Mouse (Mus musculus) kidney, postnatal 25 days (tissue): ENCODE results near the gene Lnx1.

Experiments used
- DNase-seq, 2 experiments: peaks; one replicate each; pipeline ENCODE4 v3.0.0; 2021; ENCODE audit warnings: mixed read lengths in 2 of 2

Lnx1 gene

DNA sequence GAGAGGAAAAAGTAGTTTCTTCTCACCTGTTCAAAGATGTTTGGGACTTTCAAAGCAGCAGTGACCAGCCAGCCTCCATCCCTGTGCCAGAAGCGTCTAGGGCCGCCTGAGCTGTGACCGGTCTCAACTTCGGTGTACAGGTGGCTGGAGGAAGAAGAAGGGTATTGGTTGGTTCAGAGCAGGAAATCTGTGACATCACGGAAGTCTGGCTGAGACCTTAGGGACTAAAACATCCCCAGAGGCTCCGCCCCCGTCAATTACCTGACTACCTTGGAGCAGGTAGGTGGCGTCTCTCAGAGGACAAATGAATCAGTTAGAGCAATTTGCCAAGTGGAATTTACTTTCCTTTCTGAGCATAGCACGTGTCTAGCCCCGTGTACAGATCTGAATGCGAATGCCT, at the start of gene Lnx1:
Lnx1 (minus strand) TSS at position 147 of the 400 bp plus-strand sequence.
- DNase-seq: peak; percentile 79 to 92

DNA sequence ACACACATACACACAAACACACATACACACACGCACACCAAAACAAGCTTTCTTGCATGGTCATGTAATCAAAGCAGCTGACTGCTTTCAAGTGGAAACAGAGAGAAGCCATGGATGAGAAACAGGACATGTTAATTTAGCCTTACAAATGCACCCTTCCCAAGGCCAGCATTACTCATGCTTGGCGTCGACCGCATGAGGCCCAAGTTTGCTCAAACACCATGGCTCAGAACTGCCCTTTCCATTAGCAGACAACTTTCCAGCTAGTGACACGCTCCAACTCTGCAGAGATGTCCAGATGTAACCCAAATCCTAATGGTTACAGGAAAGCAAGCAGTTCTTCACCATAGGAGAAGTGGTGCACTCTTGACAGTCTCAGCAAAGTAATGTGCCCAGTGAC, 47.8 kb upstream of the Lnx1 start:
- no peak for DNase-seq

DNA sequence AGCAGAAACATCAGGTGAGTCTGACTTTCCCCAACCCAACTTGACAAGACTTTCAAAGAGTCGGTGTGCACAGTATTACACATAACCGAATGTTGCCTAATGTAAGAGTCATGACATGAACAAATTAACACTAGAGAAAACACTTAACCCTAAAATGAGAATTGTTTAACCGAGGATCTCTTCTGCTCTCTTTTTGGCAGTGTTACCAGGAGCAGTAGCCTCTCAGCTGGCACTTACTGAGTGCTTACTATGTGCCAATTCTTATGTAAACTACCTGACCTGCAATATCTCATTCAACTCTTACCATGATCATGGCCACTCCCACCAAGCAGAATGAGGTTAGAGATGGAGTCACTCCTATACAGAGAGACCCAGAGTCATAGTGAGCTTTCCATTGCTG, 44.8 kb upstream of the Lnx1 start:
- DNase-seq: no peak

DNA sequence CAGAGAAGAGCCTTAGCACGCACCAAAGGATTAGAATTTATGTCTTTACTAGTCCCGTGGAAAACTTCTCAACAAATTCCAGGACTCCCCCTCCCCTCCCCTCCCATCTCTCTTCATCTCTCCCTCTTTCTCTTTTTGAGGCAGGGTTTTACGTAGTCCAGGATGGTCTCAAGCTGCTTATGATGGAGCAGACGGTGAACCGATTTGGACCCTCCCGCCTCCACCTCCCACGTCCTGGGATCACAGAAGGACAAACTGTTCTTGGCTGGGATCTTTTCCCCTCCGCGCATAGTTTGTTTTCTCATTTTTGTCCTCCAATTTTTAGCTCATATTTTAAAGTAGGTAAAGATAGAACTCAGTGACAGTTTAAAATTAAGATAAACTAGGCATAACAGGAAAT, 38.2 kb upstream of the Lnx1 start:
- no peak for DNase-seq

DNA sequence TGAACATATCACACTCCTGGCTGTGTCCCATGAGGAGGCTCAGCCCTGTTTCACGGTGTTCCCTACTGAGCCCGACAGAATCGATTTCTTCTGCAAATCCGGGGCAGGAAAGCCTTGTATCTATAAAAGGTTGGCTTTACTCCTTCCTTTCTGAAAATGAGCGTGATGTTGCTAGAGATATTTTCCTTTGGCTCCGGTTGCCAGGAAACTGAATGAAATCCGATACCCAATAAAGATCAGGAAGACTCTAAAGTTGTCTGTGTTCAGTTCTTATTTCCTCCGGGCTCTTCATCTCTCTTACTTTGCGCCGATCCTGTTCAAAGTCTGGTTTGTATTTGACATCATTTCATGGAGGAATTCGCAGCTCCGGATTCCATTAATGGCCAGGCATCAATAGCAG, 36.7 kb upstream of the Lnx1 start:
- DNase-seq: no peak

DNA sequence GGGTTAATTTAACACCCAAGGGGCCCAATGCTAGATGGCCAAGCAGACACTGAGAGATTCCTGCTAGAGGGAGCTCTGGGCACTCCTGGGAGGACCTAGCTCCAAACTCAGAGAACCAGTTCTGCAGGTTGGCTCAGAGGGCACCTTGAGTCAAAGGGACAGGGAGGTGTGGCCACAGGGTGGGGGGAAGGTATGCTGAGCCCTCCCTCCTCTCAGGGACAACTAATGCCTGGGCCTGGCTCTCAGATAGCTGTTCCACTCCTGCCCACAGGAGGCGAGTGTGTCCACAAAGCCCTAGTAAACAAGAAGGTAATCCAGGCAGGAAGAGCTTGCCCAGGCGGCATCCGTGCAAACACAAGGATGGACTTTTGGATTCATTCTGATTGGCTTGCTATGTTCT, 35.6 kb upstream of the Lnx1 start:
- peak; percentile 75 to 92 for DNase-seq

DNA sequence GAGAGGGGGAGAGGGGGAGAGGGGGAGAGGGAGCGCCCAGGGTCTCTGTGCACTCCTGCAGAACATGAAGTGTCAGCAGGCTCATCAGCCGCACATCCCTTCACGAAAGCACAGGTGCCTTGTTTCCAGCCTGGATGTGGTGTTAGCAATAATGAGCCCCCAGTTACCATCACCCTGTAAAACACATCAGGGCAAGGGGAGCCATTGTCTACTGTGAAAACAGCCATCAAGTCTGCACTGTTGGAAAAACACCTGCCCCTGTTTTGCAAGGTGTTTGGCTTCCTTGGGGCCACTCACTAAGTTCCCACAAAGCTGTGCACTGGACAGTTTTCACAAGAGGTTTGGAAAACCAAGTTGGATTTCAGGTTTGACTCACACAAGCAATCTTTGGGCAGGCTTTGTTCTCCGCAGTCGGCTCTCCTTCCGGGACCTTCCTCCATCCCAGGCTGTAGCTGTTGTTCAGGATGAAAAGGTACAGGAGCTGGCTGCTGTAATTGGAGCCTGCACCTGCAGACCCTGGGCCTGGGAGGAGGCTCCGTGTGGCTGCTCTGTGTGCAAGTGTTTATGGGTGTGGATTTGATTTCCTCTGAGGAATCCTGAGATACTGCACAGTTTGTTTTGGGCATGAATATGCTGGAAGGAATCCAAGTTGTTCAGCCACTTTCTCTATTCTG, 31.3 kb upstream of the Lnx1 start:
- no peak for DNase-seq

DNA sequence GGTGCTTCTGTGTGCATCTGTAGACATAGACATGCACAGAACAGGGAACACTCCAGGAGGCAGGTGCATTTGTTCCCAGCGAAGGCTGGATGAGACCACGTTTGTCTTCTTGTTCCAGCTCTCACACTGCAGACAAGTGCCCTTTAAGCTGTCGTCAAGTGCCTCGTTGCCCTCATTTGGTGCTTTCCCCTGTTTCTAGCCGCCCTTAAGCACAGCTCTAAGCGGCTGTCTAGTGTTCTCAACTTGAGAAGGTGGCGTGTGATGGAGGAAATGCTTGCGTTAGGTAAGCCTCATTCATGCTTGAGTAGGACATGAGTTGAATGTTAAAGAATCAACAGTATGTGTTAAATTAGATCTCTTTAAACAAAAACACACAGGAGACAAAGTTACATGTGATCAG, 29.9 kb upstream of the Lnx1 start:
- no peak for DNase-seq

DNA sequence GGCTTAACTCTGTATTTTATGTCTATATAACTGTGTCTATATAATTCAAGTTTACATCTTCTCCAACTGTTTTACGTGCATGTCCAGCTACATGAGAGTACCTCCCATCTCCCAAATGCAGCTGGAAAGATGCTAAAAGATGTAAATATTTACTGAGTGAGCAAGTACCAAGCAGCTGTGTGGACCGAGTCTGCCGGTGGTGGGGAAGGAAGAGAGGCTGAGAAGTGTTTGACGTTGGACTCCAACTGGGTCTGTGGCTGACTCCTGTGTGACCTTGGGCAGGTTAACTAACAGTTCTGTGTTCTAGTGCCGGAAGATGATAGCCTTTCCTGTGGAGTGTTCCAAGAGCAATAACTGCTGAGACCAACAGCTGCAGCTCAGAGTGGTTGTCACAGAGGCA, 27.9 kb upstream of the Lnx1 start:
- DNase-seq: no peak

DNA sequence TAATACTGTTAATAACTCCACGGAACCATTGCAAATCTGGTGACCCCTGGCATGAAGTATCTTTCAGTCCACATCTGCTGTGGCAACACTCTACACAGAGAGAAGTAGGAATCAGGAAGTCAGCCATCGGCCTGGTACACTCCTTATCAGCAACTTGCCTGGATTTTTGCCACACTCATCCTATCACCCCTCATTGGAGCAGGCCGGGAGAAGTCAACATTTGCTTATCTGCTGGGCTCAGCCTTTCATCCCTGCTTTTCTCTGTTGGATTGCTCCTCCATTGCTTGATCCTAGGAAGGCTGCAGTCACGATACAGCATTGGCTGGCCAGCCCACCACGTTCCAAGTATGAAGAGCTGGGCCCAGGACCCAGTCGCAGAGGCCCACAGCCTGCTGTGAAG, 26.9 kb upstream of the Lnx1 start:
- no peak for DNase-seq

DNA sequence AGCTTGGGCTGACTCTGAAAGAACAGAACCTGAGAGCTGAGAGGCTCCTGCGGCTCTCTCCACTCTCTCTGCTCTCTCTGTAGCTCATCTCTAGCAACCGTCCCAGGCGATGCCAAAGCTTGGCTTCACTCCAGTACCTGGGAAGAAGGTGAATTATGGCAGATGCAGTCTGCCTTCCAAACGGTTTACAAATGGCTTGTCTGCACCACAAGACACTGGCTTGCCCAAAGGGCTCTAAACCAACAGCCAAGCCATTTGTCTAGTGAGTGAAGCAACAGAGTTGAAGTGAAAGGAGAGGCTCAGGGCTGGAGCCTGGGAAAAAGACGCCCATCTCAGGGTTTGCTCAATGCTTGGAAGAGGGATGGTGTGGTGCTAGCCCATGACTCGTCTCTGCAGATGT, 25.5 kb upstream of the Lnx1 start:
- DNase-seq: no peak

DNA sequence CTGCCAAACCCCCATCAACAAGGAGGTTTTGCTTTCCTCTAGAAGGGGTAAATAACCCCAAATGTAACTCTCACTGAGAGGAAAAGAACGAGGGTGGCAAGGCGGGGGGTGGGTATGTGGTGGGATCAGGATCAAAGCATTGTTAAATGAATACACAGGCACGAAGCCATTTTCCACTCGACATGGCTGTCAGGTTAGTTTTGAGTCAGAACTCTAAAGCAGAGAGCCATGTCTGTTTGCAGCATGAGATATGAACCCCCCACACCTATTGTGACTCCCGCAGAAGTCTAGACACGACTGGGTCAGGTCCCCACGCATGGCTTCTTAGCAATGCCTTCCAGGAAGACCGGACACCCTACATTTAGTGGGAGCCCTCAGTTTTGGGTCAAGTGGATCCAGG, 24.6 kb upstream of the Lnx1 start:
- DNase-seq: no peak

DNA sequence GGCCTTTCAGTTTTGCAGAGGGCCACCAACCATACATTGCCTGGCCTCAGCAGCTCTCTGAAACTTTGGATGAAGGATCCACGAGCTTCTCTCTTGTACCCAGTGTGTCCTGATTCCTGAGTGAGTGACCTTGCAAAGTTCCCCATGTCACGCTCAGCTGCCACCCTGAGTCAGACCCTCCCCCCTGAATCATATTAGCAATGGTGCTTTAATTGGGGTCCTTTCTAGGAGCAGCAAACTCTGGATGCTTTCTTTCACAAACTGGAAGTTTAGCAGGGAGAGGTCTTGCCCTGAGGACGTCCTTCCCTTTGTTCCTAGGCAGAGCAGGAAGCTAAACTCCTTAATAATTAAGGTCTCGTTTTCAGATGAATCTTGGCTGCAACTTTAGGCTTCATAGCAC, 22.8 kb upstream of the Lnx1 start:
- no peak for DNase-seq

DNA sequence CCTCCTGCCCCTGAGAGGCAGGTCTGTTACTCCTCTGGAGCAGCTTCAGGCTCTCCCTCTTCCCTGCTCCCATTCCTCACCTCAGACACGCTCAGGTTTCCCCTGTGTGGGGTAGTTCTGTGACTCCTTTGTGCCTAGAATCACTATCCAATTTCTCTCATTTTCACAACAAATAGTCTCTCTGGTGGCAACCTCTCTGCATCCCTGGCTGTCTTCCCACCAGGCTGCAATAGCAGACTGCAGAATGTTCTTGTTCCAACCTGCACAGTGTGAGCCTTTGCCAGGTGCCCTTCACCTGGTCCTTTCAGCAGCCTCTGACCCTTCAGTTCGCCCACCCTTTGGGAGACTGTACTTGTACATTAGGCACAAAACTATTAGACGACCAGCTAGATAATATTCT, 19.1 kb upstream of the Lnx1 start:
- no peak for DNase-seq

DNA sequence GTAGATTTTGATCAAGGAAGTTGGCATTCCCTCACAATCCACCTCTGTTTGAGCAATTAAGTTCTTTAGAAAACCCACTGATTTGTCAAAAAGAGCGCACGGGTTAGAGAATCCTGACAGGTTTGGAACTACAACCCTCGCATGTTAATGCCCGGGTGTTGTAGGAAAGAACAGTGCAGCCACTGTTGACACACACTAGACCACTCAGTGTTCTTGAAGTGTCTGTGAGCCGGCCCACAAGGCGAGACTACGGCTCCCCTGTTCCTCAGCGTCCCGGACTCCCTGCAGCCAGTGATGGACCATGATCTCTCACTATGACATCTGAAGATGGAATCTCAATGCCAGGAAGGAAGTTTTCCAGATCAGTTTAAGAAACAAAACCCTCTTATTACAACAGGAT, 17.9 kb upstream of the Lnx1 start:
- DNase-seq: no peak

DNA sequence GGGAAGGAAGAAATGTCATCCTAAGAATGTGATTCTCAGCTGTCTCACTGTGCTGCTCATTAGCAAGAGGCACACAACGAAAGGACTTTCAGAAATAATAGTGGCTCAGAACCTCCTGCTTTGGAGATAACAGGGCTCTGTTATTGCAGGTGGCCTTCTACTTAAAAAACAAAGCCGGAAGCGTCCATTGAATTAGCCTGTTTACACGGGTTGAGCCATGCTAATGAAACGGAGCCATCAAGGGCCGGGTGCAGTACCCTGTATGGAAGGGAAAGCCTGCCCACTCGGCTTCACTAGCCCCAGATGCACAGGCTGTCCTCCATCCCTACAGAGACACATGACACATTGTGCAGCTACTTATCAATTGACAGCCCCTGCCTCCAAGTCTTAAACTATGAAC, 13.5 kb upstream of the Lnx1 start:
- DNase-seq: no peak

DNA sequence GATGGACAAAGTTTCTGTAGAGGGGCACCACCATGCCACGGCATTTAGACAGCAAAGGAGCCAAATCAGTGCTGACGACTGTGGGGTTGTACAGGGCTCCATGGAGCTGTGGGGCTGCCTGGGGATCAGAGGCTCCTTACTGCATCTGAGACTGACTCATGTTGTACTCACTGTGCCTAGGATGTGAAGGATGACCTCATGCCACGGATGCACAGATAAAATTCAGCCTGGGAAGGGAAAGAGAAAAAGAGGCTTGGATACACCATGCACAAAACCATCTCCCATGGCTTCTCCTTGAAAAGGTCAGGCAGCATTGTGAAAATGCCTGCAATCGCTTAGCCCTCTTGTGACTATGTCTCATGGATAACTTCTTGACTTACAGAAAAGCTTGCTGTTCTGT, 10.1 kb upstream of the Lnx1 start:
- no peak for DNase-seq

DNA sequence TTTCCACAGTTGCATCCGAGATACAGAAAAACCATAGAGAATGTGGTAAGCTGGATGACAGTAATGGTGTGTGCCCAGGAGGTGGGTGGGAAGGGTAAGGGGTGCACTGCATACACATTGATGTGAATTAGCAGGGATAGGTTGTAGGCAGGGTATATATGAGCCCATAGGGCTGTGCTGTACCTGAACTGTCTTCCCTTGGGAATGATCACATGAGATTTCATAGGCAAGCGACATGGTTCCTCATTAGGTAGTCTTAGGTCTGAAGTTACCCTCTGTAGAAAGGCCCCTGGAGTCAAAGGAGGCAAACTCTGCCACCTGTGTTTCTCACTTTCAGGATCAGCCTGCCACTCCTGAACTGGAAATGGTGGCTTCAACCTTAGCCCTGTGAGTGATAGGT, 9.3 kb upstream of the Lnx1 start:
- DNase-seq: no peak

DNA sequence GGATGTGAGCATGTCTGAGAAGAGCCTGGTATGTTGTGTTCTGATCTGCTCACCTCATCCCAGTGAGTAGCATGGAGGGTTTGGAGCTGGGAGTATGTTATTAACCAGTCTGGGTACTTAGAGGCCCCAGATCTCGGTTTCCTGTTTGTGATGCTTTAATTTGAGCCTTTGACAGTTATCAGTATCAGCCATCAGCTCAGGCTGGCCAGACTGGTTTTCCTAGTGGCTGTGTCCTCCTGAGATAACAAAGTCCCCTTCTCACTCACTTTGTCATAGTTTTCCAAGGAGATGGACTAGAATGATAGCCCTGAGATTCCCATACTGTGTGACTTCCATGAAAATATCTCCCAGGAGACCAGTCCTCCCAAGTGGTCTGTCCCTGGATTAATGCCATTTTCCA, 8.3 kb upstream of the Lnx1 start:
- DNase-seq: no peak

DNA sequence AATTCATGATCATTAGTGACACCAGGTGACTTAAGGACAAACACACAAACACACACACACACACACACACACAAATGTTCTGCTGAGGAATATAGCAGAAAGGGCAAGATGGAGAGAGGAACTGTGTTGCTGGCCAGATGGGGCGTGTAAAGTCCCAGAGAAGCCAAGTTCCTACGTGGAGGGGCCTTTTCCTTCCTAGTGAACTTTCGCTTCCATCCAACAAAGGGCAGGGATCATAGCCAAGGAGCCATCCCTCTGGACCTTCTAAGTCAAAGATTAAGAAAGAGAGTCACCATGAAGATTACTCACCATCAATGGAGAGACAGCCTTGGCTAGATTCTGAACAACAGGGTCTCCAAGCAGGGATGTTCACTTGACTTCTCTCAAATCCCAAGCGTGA, 7.5 kb upstream of the Lnx1 start:
- no peak for DNase-seq

DNA sequence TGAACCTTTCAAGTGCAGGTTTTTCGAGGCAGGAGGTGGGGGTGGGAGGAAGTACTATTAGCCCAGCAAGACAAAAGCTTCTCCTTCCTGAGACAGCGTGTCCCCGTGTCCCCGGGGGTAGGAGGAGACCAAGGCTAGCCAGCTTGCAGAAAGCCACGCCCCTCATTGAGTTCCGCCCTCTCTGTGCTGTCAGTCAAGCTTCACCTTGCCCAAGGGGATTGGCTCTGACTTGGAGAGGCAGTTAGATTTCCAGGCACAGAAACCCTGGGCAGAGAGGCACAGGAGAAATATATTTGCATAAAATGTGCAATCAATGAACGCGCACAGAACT, 1.7 kb upstream of the Lnx1 start:
- DNase-seq: peak; percentile 92 to 96

DNA sequence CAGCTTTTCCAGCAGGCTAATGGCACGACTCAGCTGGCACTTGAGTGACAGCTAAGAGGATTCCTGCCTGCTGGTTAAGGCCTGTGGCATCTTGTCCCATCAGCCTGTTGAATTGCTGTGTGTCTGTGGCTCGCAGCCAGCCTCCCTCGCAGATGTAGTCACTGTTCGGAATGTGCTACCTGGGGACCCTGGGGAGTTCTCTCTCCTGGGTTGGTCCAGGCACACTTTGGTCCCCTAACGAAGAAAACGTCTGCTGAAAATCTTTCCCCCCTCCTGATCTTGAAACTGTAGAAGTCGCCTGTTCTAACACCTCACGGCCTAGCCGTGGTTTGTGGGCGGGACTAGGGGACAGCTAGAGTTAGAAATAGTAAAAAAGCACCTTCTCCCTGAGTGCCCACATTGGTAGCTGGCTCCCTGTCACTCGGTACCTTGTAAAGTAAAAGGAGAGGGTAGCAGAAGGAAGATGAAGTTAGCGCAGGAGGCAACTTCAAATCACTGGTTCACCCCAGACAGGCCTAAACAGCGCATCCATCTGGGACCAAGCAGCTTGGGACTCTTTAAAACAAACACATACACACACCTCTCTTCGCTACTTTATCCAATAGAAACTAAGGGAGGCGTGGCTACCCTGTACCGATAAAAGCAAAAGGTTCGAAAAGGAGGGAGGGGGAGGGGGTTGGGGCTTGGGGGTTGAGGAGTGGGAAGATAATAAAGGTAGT, 1.2 kb upstream of the Lnx1 start:
- DNase-seq: peak; percentile 14 to 41

DNA sequence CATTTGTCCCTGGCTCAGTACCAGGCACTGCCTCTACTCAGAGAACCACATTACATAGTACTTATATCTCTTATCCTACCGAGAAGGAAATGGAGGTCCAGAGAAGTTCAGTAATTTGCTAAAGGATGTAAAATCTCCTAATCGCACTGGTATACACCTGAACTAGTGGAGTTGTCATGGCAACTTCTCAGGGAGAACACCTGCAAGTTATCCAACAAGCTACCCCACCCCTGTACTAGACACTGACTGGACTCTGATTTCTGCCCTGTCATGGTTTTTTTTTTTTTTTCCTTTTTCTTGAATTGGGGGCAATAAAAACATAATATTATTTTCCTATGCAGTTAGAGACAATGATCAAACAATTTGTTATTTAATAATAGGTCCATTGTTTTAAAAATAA, 1.8 kb downstream of the Lnx1 start:
- DNase-seq: no peak

DNA sequence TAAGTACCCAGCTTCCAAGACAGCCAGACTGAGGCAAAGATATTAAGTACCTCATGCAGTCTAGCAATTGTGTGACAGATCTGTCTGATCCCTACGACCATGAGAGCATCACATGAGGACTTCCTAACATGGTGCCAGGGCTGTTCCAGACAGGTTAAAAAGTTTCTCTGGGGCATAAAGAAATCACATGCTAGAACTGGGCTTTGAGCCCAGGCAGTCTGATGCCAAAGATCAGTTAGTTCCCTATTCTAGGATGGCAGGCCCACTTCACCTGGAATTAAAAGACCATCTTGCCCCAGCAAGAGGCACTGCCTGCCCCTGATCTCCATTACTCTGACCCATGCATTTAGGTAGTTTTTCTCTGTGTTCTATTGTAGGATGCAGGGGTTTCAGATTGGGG, 3.0 kb downstream of the Lnx1 start:
- peak; percentile 61 to 65 for DNase-seq

DNA sequence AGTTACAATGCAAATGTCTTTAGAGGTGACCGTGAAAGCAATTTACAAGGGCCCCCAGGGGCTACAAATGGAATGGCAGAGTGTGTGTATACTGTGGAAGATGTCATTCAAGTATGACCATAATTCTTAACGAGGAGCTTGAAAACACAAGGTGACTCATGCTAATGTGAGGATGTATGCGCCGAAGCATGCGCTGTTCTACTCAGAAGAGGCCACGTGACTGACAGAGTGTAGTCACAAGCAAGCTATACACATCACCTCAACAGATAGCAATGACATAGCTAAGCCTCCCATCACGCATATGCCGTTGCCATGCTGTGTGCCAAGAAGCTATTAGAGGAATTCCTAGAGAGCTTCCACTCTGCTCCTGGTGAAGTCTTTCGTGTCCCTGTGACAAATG, 5.2 kb downstream of the Lnx1 start:
- no peak for DNase-seq
